Mouse (Mus musculus) ES-E14 (cell line): ENCODE data around the gene Gchfr. TPM values are rescaled to one million over a fixed set of nuclear protein-coding genes. Genes with fewer than 3 reads are reported as not detected.
A peak's percentile ranks its signal among the peaks of the same experiment; 100 is the strongest.

Source experiments
- DNase-seq: peaks from one replicate; pipeline ENCODE4 v3.0.0-alpha.2; 2013; ENCODE audit warnings: low read depth, low spot score
- H3K27ac ChIP-seq: 2 replicates; pipeline ENCODE4 v1.5.1; 2012; ENCODE audit warnings: low read depth, mild to moderate bottlenecking, low read length, moderate library complexity, mixed read lengths; ENCODE audit not compliant: poor library complexity, insufficient read depth, severe bottlenecking
- H3K36me3 ChIP-seq: 2 replicates; pipeline ENCODE4 v1.6.1; 2012; ENCODE audit warnings: mild to moderate bottlenecking, low read length, moderate library complexity, mixed read lengths; ENCODE audit not compliant: control insufficient read depth, poor library complexity, insufficient read depth, severe bottlenecking
- H3K4me1 ChIP-seq, 2 experiments: fragments of 150-350 bp in 1 of 2; sonication (generic) in 1 of 2; 2 replicates each; pipeline ENCODE4 v1.6.1; 2012; ENCODE audit warnings: low read length in 2 of 2, mild to moderate bottlenecking in 1 of 2, mixed read lengths in 1 of 2; ENCODE audit not compliant: control insufficient read depth in 2 of 2, insufficient read depth in 2 of 2, poor library complexity in 1 of 2
- H3K4me3 ChIP-seq, 2 experiments: fragments of 150-350 bp in 1 of 2; sonication (generic) in 1 of 2; 2 replicates each; pipeline ENCODE4 v1.5.1; 2012; ENCODE audit warnings: low read length in 2 of 2, low read depth in 1 of 2, mild to moderate bottlenecking in 1 of 2, mixed read lengths in 1 of 2; ENCODE audit not compliant: insufficient read depth in 1 of 2, poor library complexity in 1 of 2, severe bottlenecking in 1 of 2
- H3K9ac ChIP-seq: 2 replicates; pipeline ENCODE4 v1.6.1; 2012; ENCODE audit warnings: low read depth, mild to moderate bottlenecking, low read length, mixed read lengths; ENCODE audit not compliant: poor library complexity, insufficient read depth, severe bottlenecking
- H3K9me3 ChIP-seq: fragments of 150-350 bp; sonication (generic); 2 replicates; pipeline ENCODE4 v1.6.1; 2012; ENCODE audit warnings: low read depth, mild to moderate bottlenecking, low read length; ENCODE audit not compliant: control insufficient read depth, insufficient read depth
- CHD2 ChIP-seq: IDR thresholded peaks from 2 replicates; pipeline ENCODE4 v1.6.1; 2014; ENCODE audit warnings: mild to moderate bottlenecking, low read depth, low read length, inconsistent platforms
- HCFC1 ChIP-seq: IDR thresholded peaks from 2 replicates; pipeline ENCODE4 v1.6.1; 2012; ENCODE audit warnings: low read length, inconsistent platforms, borderline replicate concordance; ENCODE audit not compliant: insufficient read depth
- MAFK ChIP-seq: IDR thresholded peaks from 2 replicates; pipeline ENCODE4 v1.6.1; 2014; ENCODE audit warnings: mild to moderate bottlenecking, low read depth, low read length, inconsistent platforms; ENCODE audit not compliant: insufficient read depth
- ZC3H11A ChIP-seq: IDR thresholded peaks from 2 replicates; pipeline ENCODE4 v1.6.1; 2012; ENCODE audit warnings: low read depth, mild to moderate bottlenecking, inconsistent platforms, low read length, borderline replicate concordance
- ZNF384 ChIP-seq: IDR thresholded peaks from 2 replicates; pipeline ENCODE4 v1.6.1; 2012; ENCODE audit warnings: low read depth, low read length, inconsistent platforms
- in situ Hi-C, 2 experiments: fragments of 600-800 bp; cut with MboI; formaldehyde crosslinking; loops; one replicate each; pipeline ENCODE4 v1.15.1; 2025; ENCODE audit warnings: low sequenced_read_pairs in 2 of 2, inconsistent platforms in 1 of 2; ENCODE audit not compliant: unreplicated experiment in 2 of 2
- total RNA-seq: library from RNA; depleted of rRNA; stranded (reverse); fragments of 300-350 nt; gene quantifications from 2 replicates; pipeline ENCODE4 v1.2.3, GENCODE M21; 2012

The Gchfr gene
- total RNA-seq, 1 experiment: 14.1 TPM

DNA sequence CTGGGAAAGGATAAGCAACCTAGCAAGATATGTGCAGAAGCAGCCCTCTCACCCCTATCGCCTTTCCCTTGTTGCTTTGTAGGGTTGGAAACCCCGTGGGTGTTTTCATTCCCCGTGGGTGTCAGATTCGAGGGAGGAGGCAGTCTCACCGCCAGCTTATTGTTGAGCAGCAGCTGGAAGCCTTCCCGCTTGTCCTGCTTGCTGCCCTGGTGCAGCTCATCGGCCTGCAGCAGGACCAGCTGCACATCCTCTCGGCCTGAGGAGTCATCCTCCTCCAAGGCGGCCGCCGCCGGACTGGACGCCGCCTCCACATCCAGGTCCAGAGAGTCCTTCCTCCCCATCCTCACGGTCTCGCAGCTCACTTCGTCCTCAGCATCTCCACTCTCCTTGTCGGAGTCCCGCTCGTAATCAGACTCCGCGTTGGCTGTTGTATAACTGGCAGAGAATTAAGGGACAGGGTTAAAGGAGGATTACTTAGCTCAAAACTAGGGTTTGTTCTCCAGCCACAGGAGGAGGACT lies 20.4 kb upstream of the Gchfr start:
- Histone ChIP-seq H3K36me3 (peaks cover 24% of the 10 kb centered on the region), H3K27ac (peak overlapping the region; percentile 17; the same call in 1 of the 2 replicates), H3K4me1 (peaks cover 0 to 7% of the 10 kb centered on the region in 2 experiments; a peak in 2 of 4 replicates), H3K9me3 (no peaks in the 10 kb centered on the region), H3K4me3 (peak overlapping the region in 1 of 2 experiments; percentile 26; a peak in 2 of 4 replicates), H3K9ac (peak overlapping the region; percentile 38; the same call in 1 of the 2 replicates)
- in situ Hi-C loops: no loop called here
- TF ChIP-seq CHD2 (no peak), ZC3H11A (no peak), ZNF384 (no peak), HCFC1 (no peak), MAFK (no peak)
- DNase-seq: no peak

DNA sequence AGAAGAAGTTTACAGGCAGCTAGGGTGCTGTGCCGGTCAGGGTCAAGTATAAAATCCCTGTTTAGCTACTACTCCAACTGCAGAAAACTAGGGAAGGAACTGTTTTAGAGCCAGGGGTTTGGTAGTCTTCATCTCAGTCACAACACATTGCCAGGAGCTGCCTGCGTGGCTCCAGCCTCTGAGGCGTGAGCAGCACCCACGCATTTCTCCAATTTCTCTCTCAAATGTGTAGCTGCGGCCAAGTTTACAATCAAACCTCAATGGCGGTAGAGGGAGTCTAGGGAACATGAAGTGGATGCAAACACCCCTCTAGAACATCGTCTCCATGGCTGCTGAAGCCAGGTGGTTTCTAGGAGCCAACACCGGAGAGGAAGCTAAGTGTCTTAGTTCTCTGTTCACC lies 19.8 kb upstream of the Gchfr start:
- no peak for DNase-seq
- no peak for TF ChIP-seq HCFC1
- no peak for TF ChIP-seq MAFK
- no peak for TF ChIP-seq CHD2
- TF ChIP-seq ZNF384: no peak
- no peak for TF ChIP-seq ZC3H11A
- in situ Hi-C loops: no loop called here
- H3K27ac ChIP-seq: no peak overlapping the region
- no peaks in the 10 kb centered on the region for H3K9me3 ChIP-seq
- peaks cover 26% of the 10 kb centered on the region for H3K36me3 ChIP-seq
- H3K9ac ChIP-seq: no peak overlapping the region; the same call in 1 of the 2 replicates
- peaks cover 0 to 7% of the 10 kb centered on the region in 2 experiments; a peak in 2 of 4 replicates for H3K4me1 ChIP-seq
- no peak overlapping the region for H3K4me3 ChIP-seq

DNA sequence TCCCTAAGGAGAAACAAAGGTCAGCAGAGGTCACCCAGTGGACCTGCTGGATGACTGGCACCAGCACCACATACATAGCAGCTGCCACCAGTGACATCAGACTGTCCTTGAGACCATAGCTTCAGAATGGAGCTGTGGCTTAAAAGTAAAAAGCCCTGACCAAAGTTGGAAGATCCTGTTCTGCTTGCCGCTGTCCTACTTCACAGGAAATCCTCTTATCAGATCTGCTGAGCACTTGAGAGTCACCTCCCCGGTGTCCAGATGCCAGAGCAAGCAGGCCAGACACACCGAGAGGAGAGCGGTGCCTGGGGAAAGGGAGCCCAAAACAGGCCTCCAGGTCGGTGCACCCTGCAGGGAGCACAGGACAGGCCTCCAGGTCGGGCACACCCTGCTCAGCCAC lies 15.3 kb upstream of the Gchfr start:
- in situ Hi-C loops: no loop called here
- no peak for DNase-seq
- TF ChIP-seq CHD2 (no peak), HCFC1 (no peak), ZC3H11A (no peak), ZNF384 (no peak), MAFK (no peak)
- H3K36me3 ChIP-seq: peaks cover 30% of the 10 kb centered on the region
- H3K4me1 ChIP-seq: peaks cover 0 to 4% of the 10 kb centered on the region in 2 experiments; a peak in 2 of 4 replicates
- H3K4me3 ChIP-seq: no peak overlapping the region
- H3K9ac ChIP-seq: no peak overlapping the region
- no peak overlapping the region for H3K27ac ChIP-seq
- H3K9me3 ChIP-seq: no peaks in the 10 kb centered on the region

DNA sequence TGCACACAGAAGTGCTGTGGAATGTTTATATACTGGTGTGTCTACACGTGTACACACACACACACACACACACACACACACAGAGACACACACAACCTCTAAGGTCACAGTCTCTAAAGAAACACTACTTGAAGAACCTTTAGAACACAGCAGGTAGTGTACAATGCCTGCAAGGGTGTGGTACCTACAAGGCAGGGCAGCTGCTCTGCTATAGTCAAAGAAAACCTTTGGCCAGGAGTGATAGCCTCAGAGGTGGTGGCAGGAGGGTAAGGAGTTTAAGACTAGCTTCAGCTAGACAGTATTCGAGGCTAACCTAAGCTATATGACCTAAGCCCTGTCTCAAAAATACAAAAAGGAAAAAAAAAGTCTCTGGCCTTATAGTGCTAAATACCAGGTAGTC lies 12.9 kb upstream of the Gchfr start:
- no peaks in the 10 kb centered on the region; a peak in 1 of 4 replicates for H3K4me1 ChIP-seq
- no peak overlapping the region for H3K27ac ChIP-seq
- no peak overlapping the region for H3K4me3 ChIP-seq
- H3K36me3 ChIP-seq: peaks cover 25% of the 10 kb centered on the region
- DNase-seq: no peak
- TF ChIP-seq MAFK: no peak
- in situ Hi-C loops: no loop called here
- H3K9me3 ChIP-seq: no peaks in the 10 kb centered on the region
- H3K9ac ChIP-seq: no peak overlapping the region

DNA sequence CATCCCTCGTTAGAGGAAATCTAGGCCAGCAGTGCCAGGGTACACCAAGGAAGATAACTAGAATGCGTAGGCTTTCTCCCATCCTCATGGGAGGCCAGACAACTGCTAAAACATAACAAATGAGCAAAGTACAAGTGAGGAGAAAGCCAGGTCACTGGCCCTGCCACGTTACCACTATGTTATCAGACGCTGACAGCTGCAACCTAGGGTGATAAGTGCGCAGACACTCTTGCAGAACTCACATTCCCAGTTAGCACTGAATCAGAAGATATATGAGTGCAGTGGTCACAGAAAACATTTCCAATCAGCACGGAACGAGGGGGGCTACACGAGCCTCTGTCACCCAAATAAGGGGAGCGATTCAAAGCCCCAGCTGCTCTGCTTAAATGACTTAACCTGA lies 12.2 kb upstream of the Gchfr start:
- TF ChIP-seq CHD2: no peak
- no peak for TF ChIP-seq HCFC1
- no peak for TF ChIP-seq ZC3H11A
- TF ChIP-seq MAFK: no peak
- TF ChIP-seq ZNF384: no peak
- Histone ChIP-seq H3K27ac (no peak overlapping the region), H3K9ac (no peak overlapping the region), H3K36me3 (peaks cover 23% of the 10 kb centered on the region), H3K9me3 (no peaks in the 10 kb centered on the region), H3K4me3 (no peak overlapping the region; a peak in 1 of 4 replicates), H3K4me1 (peaks cover 0 to 2% of the 10 kb centered on the region in 2 experiments; a peak in 1 of 4 replicates)
- in situ Hi-C loops: no loop called here
- DNase-seq: no peak
